20 mouse cellular contexts compared by ENCODE assay signal in genomic region chr5:19780076-19780475, GRCm38 (mm10).
A peak's percentile ranks its signal among the peaks of the same experiment; 100 is the strongest.
DNase-seq lines count a peak whose midpoint lies in the region; ATAC-seq and TF ChIP-seq lines count a peak whose summit lies in the region.
"Had no signal": no experiment of that assay in that cellular context is flagged by ENCODE, and none has a peak within 500 bp of the region (broad histone marks: within the 10 kb centered on the region; RNA-seq: fewer than 3 reads in every experiment).

No protein-coding gene starts in this region.

- intact Hi-C loops in left cerebral cortex, postnatal 25 days (cut with DNase I), result no loop called here

- H3K36me3 ChIP-seq in forebrain, embryonic 13.5 days (ENCODE audit: poor library complexity, severe bottlenecking), result no peaks in the 10 kb centered on the region
- H3K36me3 ChIP-seq in forebrain, embryonic 10.5 days (replicated peaks), result no peaks in the 10 kb centered on the region
- no peaks in the 10 kb centered on the region for H3K36me3 ChIP-seq in hindbrain, postnatal 0 days (ENCODE audit: insufficient read depth, low read length)
- H3K36me3 ChIP-seq: heart, embryonic 13.5 days; limb, embryonic 13.5 days; liver, embryonic 13.5 days had no signal

- no peak overlapping the region for H3K4me2 ChIP-seq in forebrain, embryonic 13.5 days
- no peak overlapping the region for H3K4me2 ChIP-seq in hindbrain, postnatal 0 days (ENCODE audit: low read depth, low read length)
- H3K4me2 ChIP-seq: heart, embryonic 13.5 days; limb, embryonic 13.5 days; liver, embryonic 13.5 days; lung, embryonic 14.5 days had no signal

- H3K4me3 ChIP-seq in forebrain, embryonic 13.5 days, result no peak overlapping the region
- no peak overlapping the region for H3K4me3 ChIP-seq in forebrain, embryonic 10.5 days
- no peak overlapping the region for H3K4me3 ChIP-seq in hindbrain, postnatal 0 days (ENCODE audit: low read length)
- H3K4me3 ChIP-seq: heart, embryonic 13.5 days; limb, embryonic 13.5 days; liver, embryonic 13.5 days had no signal

- H3K4me1 ChIP-seq in forebrain, embryonic 13.5 days, result no peaks in the 10 kb centered on the region
- H3K4me1 ChIP-seq in forebrain, embryonic 10.5 days, result no peaks in the 10 kb centered on the region
- H3K4me1 ChIP-seq in hindbrain, postnatal 0 days (ENCODE audit: insufficient read depth, low read length), result no peaks in the 10 kb centered on the region
- H3K4me1 ChIP-seq: heart, embryonic 13.5 days; limb, embryonic 13.5 days; liver, embryonic 13.5 days had no signal

- no peak overlapping the region for H3K9ac ChIP-seq in forebrain, embryonic 13.5 days
- no peak overlapping the region for H3K9ac ChIP-seq in hindbrain, postnatal 0 days (replicated peaks; ENCODE audit: low read length)
- H3K9ac ChIP-seq: heart, embryonic 13.5 days; limb, embryonic 13.5 days; liver, embryonic 13.5 days; lung, embryonic 14.5 days had no signal

- 70% methylated on average over 2 of the region's 2 CpGs for WGBS in forebrain, embryonic 13.5 days
- 87% methylated on average over 2 of the region's 2 CpGs for WGBS in forebrain, embryonic 10.5 days
- WGBS in hindbrain, postnatal 0 days, result 62% methylated on average over 2 of the region's 2 CpGs

- no peak for TF ChIP-seq CTCF in brain, embryonic 14.5 days (IDR thresholded peaks at IDR 0.05; ENCODE audit: borderline replicate concordance, extremely low read depth, insufficient read depth, insufficient read length)
- no peak for TF ChIP-seq CTCF in hindbrain, postnatal 0 days (IDR thresholded peaks at IDR 0.05; ENCODE audit: low read depth)

- TF ChIP-seq POLR2A in brain, embryonic 14.5 days (IDR thresholded peaks at IDR 0.05; ENCODE audit: borderline replicate concordance, extremely low read depth, insufficient read depth, insufficient read length, poor library complexity, severe bottlenecking), result no peak

- H3K27ac ChIP-seq in forebrain, embryonic 13.5 days, result no peak overlapping the region
- no peak overlapping the region for H3K27ac ChIP-seq in forebrain, embryonic 10.5 days
- H3K27ac ChIP-seq in hindbrain, postnatal 0 days, result no peak overlapping the region
- H3K27ac ChIP-seq: heart, embryonic 13.5 days; limb, embryonic 13.5 days; liver, embryonic 13.5 days had no signal

- H3K9me3 ChIP-seq in forebrain, embryonic 13.5 days (replicated peaks), result no peaks in the 10 kb centered on the region
- H3K9me3 ChIP-seq in forebrain, embryonic 10.5 days, result no peaks in the 10 kb centered on the region
- H3K9me3 ChIP-seq in hindbrain, postnatal 0 days (ENCODE audit: low read length), result no peaks in the 10 kb centered on the region
- H3K9me3 ChIP-seq: heart, embryonic 13.5 days; limb, embryonic 13.5 days; liver, embryonic 13.5 days had no signal

- DNase-seq in forebrain, embryonic 10.5 days (ENCODE audit: extremely low spot score, low spot score), result no peak
- peak; percentile 15 to 19 for DNase-seq in left cerebral cortex, postnatal 25 days (ENCODE audit: low spot score in 2 of 2)
- no peak for DNase-seq in left cerebral cortex, adult 18-20 months (ENCODE audit: low spot score in 2 of 2)
- DNase-seq in brain, embryonic 14.5 days (ENCODE audit: low read depth), result peak; percentile 85
- peak; percentile 66 for DNase-seq in hindbrain, postnatal 0 days (ENCODE audit: low spot score)
- DNase-seq in heart, adult 9 months (ENCODE audit: low spot score in 2 of 2), result no peak
- DNase-seq: adrenal gland, postnatal 10 days; embryo, embryonic 11 days; heart, adult 11 months; kidney, adult 8-10 months; kidney, postnatal 25 days; liver, embryonic 13.5 days; lung, embryonic 14.5 days; lung, postnatal 36 days; right cerebral cortex, adult 18-20 months; spleen, adult 18-20 months; thymus, postnatal 25 days had no signal

- ATAC-seq in forebrain, embryonic 13.5 days, result peak; percentile 87
- peak; percentile 43; the same call in 1 of the 2 replicates for ATAC-seq in hindbrain, postnatal 0 days

- no peaks in the 10 kb centered on the region for H3K27me3 ChIP-seq in forebrain, embryonic 13.5 days
- no peaks in the 10 kb centered on the region for H3K27me3 ChIP-seq in forebrain, embryonic 10.5 days (ENCODE audit: poor library complexity, severe bottlenecking)
- H3K27me3 ChIP-seq in hindbrain, postnatal 0 days (ENCODE audit: insufficient read depth, low read length), result no peaks in the 10 kb centered on the region
- H3K27me3 ChIP-seq: heart, embryonic 13.5 days; limb, embryonic 13.5 days; liver, embryonic 13.5 days had no signal

Comparison
In these comparisons a context has a peak if more than half of its experiments do, and no peak if none do; other contexts are left out.
1. DNase-seq: peak in left cerebral cortex, postnatal 25 days (2 of 2), brain, embryonic 14.5 days (single experiment) and hindbrain, postnatal 0 days (single experiment); none in forebrain, embryonic 10.5 days (single experiment), left cerebral cortex, adult 18-20 months (0 of 2) and heart, adult 9 months (0 of 2).